Mouse (Mus musculus): ENCODE measurements around the gene Ell.

Ell gene

DNA sequence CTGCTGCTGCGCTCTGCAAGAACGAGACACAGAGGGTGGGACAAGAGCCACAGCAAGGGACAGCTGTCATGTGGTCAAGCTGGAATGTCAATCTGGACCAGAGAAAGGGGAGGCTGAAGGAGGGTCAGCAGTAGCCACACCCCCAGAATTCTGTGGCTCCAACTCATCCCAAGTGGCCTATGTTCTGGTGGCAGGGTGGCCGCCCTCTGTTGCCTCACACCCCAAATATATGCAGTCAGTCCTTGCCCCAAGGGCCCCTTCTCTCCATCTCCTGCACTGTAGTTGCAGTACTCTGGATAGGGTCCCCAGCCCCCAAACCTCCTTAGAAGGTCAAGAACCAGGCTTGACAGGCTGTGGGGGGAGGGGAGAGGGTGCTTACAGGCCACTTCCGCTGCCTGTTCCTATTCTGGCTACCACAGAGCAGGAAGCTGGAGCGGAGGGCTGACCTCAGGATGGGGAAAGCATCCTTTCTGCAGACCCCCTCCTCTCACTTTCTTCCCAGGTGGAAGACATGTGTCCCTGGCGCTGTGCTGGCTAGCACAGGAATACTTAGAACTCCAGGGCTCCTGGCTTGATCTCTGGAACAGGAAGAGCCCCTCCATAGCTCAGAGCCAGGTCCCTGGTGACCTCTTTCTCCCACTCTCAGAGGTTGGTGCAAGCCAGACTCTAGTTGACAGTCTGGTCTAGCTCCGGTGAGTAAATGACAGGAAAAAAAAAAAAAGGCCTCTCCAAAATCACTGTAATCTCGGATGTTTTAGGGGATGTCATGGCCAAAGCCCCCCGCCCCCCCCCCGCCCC, 61.4 kb downstream of the Ell start:
- peak; percentile 66 for DNase-seq

DNA sequence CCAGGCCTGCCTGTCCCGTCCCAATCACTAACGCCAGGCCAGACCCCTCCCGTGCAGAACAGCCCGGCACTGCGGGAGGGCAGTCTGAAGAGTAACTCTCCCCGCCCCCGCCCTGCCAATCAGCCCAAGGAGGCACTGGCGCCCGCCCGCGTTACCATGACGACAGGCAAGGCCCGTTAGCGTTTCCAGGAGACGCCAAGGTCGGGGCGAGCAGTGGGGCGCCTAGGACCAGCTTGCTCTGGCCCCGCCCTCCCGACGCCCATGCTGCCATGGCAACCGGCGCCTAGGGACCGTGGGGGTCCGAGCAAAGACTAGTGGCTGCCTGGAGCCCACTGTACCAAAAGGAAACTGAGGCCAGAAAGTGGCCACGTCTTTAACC, 62.0 kb downstream of the Ell start:
- peak; percentile 84 for DNase-seq

DNA sequence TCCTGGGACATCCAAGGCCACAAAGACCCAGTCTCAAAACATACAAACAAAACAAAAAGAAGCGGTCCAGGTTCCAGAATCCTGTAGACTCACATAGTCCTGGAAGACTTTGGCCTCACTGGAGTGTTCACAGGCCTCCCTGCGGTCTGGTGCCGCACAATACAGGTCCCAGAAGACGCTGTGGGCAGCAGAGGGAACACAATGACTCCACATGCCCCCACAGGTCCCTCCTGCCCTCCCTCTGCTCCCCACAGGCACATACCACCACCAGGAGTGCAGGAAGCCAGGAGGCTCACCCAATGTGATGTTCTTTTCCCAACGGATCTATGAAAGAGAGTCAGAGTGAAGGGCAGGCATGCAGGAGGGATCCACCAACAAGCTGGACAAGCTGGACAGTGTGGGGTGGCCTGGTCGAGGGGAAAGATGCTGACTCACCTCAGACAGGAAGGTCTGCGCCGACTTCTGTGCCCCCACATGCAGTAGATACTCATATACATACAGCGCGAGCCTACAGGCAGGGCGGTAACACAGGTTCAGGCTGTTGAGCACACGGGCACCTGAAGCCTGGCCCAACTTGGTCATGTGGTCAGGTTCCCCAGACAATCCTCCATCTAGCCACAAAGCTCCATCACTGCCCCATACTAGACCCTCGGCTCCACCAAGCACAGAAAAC, 63.0 kb downstream of the Ell start:
- DNase-seq, result no peak

DNA sequence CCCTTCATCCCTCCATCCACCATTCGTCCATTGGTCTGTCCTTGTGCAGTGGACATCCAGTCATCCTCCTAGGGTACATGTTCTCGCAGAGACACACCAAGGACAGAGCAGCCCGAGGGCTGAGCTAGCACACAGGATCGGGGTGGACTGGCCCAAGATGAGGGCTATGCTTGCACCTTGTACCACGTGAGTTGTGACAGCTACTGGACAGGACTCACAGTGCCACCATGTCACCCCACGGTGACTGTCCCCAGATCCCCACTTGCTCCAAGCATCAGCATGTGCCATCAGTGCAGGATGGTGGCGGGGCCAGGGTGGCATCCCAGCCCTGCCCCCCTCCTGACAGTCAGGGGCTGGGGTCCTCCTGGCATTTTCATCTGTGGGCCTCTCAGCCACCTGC, 65.3 kb downstream of the Ell start:
- no peak for DNase-seq

DNA sequence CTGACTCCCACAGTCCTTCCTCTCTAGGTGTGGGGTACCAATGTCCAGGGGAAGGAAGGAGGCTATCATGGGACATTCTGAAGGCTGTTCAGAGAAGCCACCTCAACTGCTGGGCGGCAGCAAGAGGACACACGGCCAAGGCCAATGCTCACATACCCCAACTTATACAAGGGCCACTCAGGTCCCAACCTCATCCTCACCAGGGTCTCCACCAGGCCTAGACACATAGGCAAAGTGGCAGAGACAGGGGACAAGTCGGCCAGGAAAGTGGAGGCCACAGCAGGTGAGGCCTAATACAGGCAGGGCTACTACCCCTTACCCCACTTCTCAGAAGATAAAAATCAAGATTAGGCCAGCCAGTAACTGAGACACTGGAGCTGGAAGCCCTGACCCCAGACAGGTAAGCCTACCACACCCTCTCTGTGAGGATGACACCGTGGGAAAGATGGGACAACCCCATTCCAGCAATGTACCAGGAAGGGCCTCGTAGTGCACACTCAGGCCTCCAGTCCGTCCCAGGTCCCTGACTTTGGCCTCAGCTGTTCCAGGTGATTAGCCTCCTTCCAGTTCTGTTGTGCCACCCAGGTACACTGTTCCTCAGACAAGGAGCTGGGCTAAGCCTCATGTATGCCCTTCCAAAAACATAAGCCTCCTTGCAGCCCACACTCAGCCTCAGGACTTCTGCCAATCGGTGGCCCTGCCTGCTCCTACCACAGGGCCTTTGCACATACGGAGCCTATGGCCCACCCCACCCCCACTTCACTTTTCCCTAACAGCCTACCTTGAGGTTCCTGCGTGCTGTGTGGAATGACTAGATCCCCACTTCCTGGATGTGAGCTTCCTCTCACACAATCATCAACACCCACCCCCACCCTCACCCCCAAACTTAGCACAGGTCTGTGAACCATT, 66.9 kb downstream of the Ell start:
- DNase-seq, result no peak

DNA sequence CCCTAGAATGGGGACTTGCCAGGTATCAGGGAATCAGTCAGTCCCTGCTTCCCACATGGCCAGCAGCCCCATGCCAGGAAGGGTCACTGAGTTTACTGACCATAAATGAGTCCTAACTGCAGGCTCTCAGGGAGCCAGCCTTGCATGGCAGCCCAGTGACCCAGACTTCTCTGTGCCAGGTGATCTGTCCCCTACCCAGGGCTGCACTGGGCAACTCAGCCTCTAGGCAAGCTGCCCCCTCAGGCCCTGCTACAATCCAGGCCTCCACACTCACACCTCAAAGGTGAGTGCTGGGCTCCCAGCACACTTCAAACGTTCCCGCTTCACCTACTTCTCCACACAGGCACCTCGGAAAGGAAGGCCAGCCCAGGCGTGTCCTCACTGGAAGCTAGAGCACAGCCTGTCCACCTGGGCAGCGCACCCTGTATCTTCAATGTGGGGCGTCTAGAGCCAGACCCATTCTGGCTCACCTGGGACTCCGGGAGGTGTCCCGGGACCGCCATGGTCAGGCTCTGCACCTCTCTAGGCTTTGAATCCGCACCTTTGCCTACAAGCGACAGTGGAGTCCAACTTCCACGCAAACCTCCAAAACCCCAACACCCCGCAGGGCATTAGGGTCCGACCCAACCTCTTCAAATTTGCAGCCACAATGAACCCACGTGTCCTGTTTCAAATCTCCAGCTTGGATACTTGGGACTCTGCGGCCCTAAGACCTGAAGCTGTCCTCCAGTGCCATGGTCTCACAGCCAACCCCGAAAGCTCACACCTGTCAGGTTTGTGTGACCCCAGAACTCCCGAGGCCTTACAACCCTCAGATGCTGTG, 67.7 kb downstream of the Ell start:
- DNase-seq, result no peak

DNA sequence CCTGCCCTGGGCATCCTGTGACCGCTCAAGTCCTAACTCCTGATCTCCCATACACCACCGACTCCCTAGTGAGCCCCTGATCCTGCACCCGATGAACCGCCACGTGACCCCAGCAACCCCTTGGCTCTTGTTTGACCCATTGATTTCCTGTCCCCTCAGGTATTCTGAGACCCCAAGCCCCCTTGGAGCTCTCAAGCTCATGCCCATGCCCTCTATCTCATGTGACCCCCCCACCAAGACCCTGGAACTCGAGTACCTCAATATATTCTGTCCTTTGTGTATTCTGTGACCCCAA, 68.3 kb downstream of the Ell start:
- DNase-seq, result no peak

DNA sequence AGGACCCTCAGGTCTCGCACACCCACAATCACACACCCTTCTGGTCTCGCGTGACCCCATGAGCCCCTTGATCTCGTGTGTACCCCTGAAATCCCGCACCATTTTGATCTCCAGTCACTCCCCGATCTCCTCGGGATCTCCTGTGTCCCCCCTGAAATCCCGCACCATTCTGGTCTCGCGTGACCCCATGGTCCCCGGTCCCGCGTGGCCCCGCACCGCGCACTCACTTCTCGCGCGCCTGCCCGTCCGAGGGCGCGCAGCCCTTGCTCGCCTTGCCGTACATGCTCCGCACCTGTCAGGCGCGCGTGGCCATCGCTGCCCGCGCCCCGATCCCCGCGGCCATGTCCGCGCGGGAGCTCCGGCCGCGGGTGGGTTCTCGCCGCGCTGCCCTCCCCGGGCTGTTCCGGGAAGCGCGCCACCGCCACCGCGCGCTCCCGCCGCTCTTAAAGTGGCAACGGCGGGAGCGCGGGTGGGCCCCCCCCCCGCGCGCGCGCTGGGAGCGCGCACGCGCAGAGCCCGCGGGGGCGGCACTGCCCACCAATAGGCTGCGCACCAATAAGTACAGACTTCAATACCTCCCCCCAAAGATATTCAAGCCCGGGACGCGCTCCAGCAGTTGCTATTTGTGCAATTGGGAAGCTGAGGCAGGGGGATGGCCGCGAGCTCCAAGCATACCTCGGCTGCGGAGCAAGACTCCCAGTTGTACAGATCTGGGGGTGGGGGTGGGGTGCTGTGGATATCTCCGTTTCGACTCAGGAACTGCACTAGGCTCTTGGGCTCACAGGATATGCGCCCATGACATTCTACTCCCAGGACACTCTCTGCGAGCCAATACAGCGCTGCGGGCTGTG, 68.9 kb downstream of the Ell start:
- no peak for DNase-seq

DNA sequence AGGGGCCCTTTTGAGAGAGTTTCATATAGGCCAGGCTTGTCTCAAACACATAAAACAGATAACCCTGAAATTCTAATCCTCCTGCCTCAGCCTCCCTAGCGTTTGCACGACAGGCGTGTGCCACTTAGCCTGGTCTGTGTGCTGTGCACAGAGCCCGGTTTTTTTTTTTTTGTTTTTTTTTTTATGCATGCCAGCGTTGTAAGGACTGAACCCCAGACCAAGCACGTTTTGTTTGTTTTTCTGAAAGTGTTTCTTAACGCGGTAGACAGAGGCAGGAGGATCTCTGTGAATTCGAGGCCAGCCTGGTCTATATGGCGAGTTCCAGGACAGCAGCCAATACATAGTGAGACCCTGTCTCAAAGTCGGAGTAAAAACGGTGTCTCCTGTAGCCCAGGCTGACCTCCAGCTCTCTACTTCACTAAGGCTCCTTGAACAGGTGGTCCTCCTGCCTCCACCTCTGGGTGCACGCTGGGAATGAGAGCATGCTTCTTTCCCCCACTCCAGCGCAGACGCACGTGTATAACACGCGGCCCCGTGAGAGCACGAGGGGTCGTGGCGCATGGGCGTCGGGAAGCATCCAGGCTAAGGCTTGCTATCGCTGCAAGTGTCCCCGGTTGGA, 69.6 kb downstream of the Ell start, which contains the start of gene Ssbp4:
TSS of gene Ssbp4 (minus strand) at position 124 of the 619 bp plus-strand sequence.
- no peak for DNase-seq

DNA sequence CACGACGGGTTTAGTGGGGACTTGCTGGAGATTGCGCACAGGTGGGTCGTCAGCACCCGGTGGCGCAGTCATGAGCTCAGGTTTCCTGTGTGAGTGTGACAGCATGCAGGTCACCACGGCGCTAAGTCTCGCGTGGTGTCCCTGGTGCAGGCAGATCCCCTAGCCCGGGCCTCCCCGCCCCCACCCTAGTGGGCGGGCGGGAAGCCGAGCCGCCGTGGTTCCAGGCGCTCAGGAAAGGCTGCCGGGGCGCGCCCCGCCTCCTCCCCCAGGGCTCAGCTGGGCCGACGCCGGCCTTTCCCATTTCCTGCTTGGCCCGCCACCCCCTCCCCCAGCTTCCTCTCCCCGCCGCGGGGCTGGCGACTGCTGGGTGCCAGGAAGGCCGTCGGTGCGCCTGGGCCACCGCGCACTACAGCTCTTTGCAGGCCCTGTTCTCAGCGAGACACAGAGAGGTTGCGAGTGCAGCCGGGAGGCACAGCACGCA, 70.2 kb downstream of the Ell start:
- DNase-seq, result peak; percentile 87

DNA sequence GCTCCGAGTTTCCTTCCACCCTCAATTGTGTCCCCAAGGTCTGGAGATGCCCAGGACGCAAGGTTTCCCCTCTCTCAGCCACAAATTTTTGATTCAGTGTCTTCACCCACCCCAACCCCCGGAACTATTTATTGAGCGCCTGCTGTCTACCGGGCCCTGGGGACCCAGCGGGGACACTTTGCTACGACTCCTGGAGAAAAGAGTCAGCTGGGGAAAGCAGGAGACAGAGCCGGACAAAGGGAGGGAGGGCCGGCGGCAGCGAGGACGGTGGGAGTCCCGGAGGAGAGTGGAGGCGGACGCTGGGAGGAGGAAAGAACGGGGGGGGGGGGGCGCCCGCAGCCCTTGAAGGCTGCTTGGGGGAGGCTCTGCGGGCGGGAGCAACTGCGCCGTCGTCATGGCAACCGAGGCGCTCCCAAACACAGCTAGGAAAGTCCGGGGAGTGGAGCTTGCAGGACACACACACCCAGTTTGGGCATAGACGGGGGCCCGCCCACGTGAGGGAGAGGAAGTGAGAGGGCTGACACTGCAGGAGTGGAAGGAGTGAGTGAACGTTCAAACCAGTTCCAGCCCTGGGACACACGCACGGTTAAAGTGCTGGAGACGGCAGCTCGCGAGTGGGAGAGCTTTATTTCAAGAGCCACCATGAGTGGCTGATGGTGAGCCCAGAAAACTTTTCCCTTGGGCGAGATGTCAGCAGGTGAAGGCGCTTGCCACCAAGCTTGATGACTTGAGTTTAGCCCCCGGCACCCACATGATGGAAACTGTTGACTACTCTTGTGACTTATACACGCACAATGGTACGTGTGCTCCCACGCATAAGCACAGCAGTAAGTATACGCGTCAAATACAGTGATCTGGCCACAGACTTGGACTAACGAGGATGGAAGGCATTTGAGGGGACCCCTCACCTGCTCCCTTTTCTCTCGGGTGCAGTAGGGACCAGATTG, 70.9 kb downstream of the Ell start:
- peak; percentile 89 for DNase-seq

DNA sequence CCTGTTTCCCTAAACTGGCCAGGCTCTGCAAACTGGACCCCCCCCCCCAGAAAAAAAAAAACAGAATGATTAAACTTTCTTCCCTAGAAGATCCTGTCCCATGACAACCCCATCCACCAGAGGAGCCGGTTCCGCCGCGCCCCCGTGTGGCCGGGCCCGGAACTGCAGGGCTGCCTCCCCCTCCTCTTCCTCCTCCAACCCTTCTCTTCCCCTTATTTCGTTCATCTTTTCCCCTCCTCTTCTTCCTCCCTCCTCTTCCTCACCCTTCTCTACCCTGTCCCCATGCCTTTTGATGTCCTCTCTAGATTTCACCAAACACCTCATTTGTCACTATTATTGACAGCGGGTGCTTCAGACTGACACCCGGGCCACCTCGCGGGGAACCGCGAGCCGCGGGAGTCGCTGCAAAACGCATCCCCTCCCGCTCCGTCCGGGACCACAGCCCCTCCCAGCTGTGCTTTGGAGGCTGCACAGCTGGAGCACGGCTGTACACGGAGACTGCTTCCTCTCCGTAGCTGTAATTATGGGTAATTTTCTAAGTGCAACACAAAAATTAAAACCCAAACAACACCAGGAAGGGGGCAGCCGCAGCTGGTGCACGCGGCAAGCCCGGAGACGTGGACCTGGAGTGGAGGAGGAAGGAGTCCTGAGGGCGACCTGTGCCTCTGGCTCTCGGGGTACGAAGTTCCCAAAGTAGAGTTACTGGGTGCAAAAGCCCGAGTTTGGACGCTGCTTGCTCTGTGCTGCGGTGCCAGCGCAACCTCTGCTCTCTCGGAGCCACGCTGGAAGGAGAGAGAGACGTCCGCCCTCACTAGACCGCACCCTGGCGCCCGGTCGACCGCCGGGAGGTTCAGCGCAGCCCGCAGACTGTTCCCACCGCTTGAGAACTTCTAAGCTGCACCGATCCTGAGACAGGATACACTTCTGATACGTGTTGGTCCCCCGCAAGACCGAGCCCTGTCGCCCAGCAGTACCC, 71.8 kb downstream of the Ell start:
- DNase-seq, result peak; percentile 78

DNA sequence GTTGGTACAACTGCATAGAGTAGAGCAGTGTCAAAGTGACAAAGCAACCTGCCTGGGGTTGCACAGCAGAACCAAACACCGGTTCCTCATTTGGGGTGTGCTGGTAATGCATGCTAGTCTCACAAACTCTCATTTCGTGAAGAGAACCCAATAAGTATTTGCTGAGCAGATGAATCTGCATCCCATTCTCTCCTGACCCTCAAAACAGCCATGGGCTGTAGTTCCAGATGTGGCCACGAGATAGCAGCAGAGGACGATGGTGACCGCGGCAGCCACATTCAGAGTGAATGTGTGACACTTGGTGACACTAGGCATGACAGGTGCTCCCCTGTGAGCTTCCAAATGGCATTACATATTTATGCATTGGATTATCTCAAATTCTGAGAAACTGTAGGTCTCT, 72.6 kb downstream of the Ell start:
- DNase-seq, result peak; percentile 89

DNA sequence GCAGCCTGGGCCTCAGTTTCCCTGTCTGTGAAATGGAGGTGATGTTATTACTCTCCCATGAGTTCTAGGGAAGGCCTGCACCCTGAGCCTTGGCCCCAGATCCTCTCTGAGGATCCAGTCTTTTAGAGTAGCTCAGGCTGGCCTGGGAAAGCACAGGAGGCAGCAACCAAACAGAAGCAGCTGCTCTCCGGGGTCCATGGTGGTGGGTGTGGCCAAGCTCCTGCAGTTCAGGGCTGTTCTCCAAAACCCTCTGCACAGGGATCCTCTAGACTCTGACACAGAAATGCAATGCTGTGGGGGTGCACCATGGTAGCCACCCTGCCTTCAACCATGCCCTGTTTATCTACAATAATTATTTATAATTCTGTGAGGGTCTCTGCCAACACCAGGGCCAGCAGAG, 74.5 kb downstream of the Ell start:
- no peak for DNase-seq

DNA sequence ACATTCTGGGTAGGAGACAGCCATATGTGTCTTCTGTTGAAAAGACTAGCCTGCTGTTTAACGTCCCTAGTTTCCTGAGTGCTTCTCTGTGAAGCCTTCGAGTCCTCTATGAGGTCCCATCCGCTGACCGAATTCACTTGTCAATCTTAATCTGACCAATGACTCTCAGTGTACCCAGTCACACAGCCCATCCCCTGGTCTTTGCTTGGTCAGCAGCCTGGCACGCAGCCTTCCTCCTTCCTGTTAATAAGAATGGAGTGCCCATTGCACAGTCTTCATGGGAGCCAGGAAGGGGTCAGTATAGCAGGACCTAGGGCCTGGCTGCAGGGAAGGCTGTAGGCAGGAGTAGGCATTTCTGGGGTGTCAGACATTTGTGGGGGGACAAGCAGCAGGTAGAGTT, 75.2 kb downstream of the Ell start:
- no peak for DNase-seq

DNA sequence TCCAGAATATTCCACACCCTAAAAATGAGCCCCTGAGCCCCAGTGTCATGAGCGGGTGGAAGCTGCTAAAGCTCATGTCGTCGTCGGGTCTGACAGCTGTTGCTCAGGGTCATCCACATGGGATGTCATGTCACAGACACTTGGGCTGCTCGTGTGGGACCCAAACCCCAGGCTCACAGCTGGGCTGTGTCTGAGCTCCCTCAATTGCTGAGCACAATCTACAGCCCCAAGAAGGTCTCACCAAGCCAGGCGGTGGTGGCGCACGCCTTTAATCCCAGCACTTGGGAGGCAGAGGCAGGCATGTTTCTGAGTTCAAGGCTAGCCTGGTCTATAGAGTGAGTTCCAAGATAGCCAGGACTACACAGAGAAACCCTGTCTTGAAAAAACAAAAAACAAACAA, 76.0 kb downstream of the Ell start:
- DNase-seq, result no peak

DNA sequence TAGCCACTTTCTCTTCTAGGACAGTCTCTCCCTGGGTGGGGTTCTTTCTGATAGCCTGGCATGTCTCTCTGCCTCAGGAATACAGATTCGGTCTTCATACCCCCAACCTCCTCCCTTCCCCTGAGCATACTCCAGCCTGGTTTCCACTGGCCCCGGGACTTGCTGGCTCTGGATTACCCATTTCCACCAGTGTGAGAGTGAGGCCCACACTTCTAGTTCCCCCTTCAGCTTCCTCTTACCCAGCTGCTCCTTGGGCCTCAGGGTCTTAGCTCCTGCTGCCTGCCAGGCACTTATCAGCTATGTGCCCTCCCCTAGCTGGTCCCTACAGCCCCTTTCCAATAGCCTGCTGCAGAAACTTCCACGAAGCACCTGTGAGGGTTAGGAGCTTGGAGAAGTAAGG, 76.6 kb downstream of the Ell start, which contains the start of gene Lrrc25:
TSS of gene Lrrc25 (plus strand) at position 262 of the 400 bp plus-strand sequence.
- DNase-seq, result no peak

DNA sequence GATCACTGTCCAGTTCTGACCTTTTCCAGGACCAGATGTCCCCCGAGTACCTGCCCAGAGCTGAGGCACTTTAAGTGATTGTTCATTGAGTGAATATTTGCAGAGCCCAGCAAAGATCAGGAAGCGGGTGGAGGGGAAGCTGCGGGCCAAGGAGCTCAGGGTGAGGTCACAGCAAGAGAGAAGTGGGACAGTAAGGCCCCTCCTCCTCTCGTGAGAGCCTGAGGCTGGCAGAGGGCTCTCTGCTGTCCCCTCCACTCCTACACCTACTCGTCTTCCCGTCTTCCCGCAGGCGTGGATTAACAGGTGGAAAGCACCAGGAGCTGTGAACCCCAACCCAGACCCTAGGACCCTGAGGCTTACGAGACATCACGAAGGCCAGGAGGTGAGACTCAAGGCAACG, 77.4 kb downstream of the Ell start:
- DNase-seq, result no peak

DNA sequence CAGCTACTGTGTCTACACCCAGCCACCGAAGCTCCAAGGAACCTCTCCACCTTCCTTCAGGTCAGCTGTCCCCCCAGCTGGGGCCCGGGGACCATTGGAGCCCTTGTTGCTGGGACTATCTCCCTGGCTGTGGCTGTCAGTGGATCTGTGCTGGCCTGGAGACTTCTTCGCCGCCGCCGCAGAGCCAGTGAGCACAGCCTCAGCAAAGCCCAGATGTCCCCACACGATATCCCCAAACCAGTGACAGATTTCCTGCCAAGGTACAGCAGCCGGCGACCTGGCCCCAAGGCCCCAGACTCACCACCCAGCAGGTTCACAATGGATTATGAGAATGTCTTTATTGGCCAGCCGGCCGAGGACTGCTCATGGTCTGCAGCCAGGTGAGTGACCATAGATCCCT, 78.7 kb downstream of the Ell start:
- DNase-seq, result no peak

Data from kidney, adult 9 months (tissue).